Mouse (Mus musculus) myocyte (in vitro differentiated cells): ENCODE results near the gene Il4i1. TPM values are rescaled to one million over a fixed set of nuclear protein-coding genes. Genes with fewer than 3 reads are reported as not detected.
A peak's percentile ranks its signal among the peaks of the same experiment; 100 is the strongest.

Experiments used
- H3K27me3 ChIP-seq: one replicate; pipeline ENCODE4 v1.6.1; 2011; ENCODE audit not compliant: control insufficient read depth, insufficient read depth, insufficient read length
- H3K36me3 ChIP-seq: one replicate; pipeline ENCODE4 v1.6.1; 2011; ENCODE audit not compliant: control insufficient read depth, insufficient read depth
- H3K4me2 ChIP-seq: one replicate; pipeline ENCODE4 v1.6.1; 2011; ENCODE audit warnings: low read depth, control low read depth
- H3K4me3 ChIP-seq: one replicate; pipeline ENCODE4 v1.5.1; 2011; ENCODE audit warnings: mild to moderate bottlenecking, control low read depth, moderate library complexity
- H3K79me2 ChIP-seq: one replicate; pipeline ENCODE4 v1.6.1; 2011; ENCODE audit not compliant: control insufficient read depth, insufficient read depth
- H3ac ChIP-seq: one replicate; pipeline ENCODE4 v1.6.1; 2011; ENCODE audit not compliant: control insufficient read depth, insufficient read length
- CEBPB ChIP-seq: IDR thresholded peaks from 2 replicates; pipeline ENCODE4 v1.6.1; 2011; ENCODE audit warnings: mild to moderate bottlenecking, moderate library complexity; ENCODE audit not compliant: poor library complexity, insufficient read depth, severe bottlenecking
- E2F4 ChIP-seq: IDR thresholded peaks from one replicate; pipeline ENCODE4 v1.6.1; 2011; ENCODE audit warnings: mild to moderate bottlenecking, control low read depth, moderate library complexity; ENCODE audit not compliant: insufficient read depth
- MAX ChIP-seq: IDR thresholded peaks from one replicate; pipeline ENCODE4 v1.6.1; 2011; ENCODE audit warnings: low read depth, mild to moderate bottlenecking, control low read depth
- MYOD1 ChIP-seq, 3 experiments: IDR thresholded peaks; one replicate each; pipeline ENCODE4 v1.6.1; 2011; ENCODE audit warnings: control low read depth in 2 of 3, low read depth in 2 of 3, mild to moderate bottlenecking in 2 of 3, moderate library complexity in 1 of 3; ENCODE audit not compliant: insufficient read length in 2 of 3, control insufficient read depth in 1 of 3
- MYOG ChIP-seq, 3 experiments: IDR thresholded peaks; one replicate each; pipeline ENCODE4 v1.6.1; 2011; ENCODE audit warnings: control low read depth in 2 of 3, low read depth in 2 of 3, mild to moderate bottlenecking in 2 of 3; ENCODE audit not compliant: insufficient read length in 2 of 3, control insufficient read depth in 1 of 3, insufficient read depth in 1 of 3
- POLR2A ChIP-seq: IDR thresholded peaks from one replicate; pipeline ENCODE4 v1.6.1; 2011; ENCODE audit warnings: low read depth, mild to moderate bottlenecking, control low read depth, moderate library complexity; ENCODE audit not compliant: insufficient read length
- POLR2AphosphoS2 ChIP-seq: IDR thresholded peaks from one replicate; pipeline ENCODE4 v1.6.1; 2011; ENCODE audit warnings: low read depth, control low read depth; ENCODE audit not compliant: insufficient read length
- REST ChIP-seq: IDR thresholded peaks from one replicate; pipeline ENCODE4 v1.6.1; 2011; ENCODE audit warnings: mild to moderate bottlenecking, control low read depth, moderate library complexity; ENCODE audit not compliant: insufficient read depth, insufficient read length
- SRF ChIP-seq: IDR thresholded peaks from one replicate; pipeline ENCODE4 v1.6.1; 2011; ENCODE audit warnings: low read depth; ENCODE audit not compliant: control insufficient read depth, insufficient read length
- TCF12 ChIP-seq: IDR thresholded peaks from one replicate; pipeline ENCODE4 v1.6.1; 2011; ENCODE audit warnings: mild to moderate bottlenecking, control low read depth; ENCODE audit not compliant: poor library complexity, insufficient read depth, severe bottlenecking
- TCF3 ChIP-seq: IDR thresholded peaks from one replicate; pipeline ENCODE4 v1.6.1; 2011; ENCODE audit warnings: low read depth, control low read depth; ENCODE audit not compliant: insufficient read length
- USF1 ChIP-seq: IDR thresholded peaks from one replicate; pipeline ENCODE4 v1.6.1; 2011; ENCODE audit warnings: low read depth, mild to moderate bottlenecking, control low read depth, moderate library complexity
- polyA plus RNA-seq: library from polyadenylated mRNA; unstranded; fragments of >200 nt; fragmentation: generic; extraction: Trizol; gene quantifications from one replicate; pipeline ENCODE4 v1.2.1, GENCODE M21; 2012; ENCODE audit warnings: missing spikeins

Il4i1 gene
- polyA plus RNA-seq, 1 experiment = 1.9 TPM

GRCm38 (mm10) chr7:44823409-44823808 lies 7.2 kb downstream of the Il4i1 start:
- H3K79me2 ChIP-seq = peaks cover 100% of the 10 kb centered on the region
- H3K4me3 ChIP-seq = no peak overlapping the region
- peak overlapping the region; percentile 51 for H3K4me2 ChIP-seq
- no peak for TF ChIP-seq E2F4
- TF ChIP-seq TCF3 = no peak
- TF ChIP-seq MYOG (IDR thresholded peaks at IDR 0.05; ENCODE audit: control insufficient read depth in 1 of 3, insufficient read depth in 1 of 3, insufficient read length in 2 of 3, low read depth in 2 of 3) = no peak
- no peak for TF ChIP-seq SRF
- TF ChIP-seq POLR2A = no peak
- no peak for TF ChIP-seq POLR2AphosphoS2
- TF ChIP-seq MAX = no peak
- TF ChIP-seq USF1 = no peak
- no peak for TF ChIP-seq CEBPB
- no peak for TF ChIP-seq MYOD1 (IDR thresholded peaks at IDR 0.05; ENCODE audit: control insufficient read depth in 1 of 3, insufficient read length in 2 of 3, low read depth in 2 of 3)
- TF ChIP-seq REST = no peak
- TF ChIP-seq TCF12 = no peak
- H3K27me3 ChIP-seq = no peaks in the 10 kb centered on the region
- H3K36me3 ChIP-seq = no peaks in the 10 kb centered on the region
- no peak overlapping the region for H3ac ChIP-seq

GRCm38 (mm10) chr7:44824872-44825271 lies 8.7 kb downstream of the Il4i1 start:
- Histone ChIP-seq H3ac (no peak overlapping the region), H3K4me2 (peak overlapping the region; percentile 51), H3K27me3 (no peaks in the 10 kb centered on the region), H3K36me3 (peaks cover 7% of the 10 kb centered on the region), H3K4me3 (no peak overlapping the region), H3K79me2 (peaks cover 91% of the 10 kb centered on the region)
- TF ChIP-seq TCF12 (no peak), USF1 (no peak), E2F4 (no peak), POLR2A (no peak), REST (no peak), POLR2AphosphoS2 (no peak), SRF (no peak), CEBPB (no peak), MYOG (IDR thresholded peaks at IDR 0.05; ENCODE audit: control insufficient read depth in 1 of 3, insufficient read depth in 1 of 3, insufficient read length in 2 of 3, low read depth in 2 of 3) (no peak), MAX (no peak), TCF3 (no peak), MYOD1 (IDR thresholded peaks at IDR 0.05; ENCODE audit: control insufficient read depth in 1 of 3, insufficient read length in 2 of 3, low read depth in 2 of 3) (no peak)

GRCm38 (mm10) chr7:44826771-44827170 lies 10.6 kb downstream of the Il4i1 start:
- Histone ChIP-seq H3K36me3 (peaks cover 24% of the 10 kb centered on the region), H3K4me3 (no peak overlapping the region), H3K79me2 (peaks cover 88% of the 10 kb centered on the region), H3ac (no peak overlapping the region), H3K27me3 (no peaks in the 10 kb centered on the region), H3K4me2 (peak overlapping the region; percentile 47)
- TF ChIP-seq CEBPB (0 out of 2 replicates have a peak, but pooled peaks have one; percentile 28), SRF (no peak)

- Histone ChIP-seq H3K4me2 (no peak overlapping the region), H3K79me2 (peaks cover 69% of the 10 kb centered on the region), H3ac (no peak overlapping the region), H3K36me3 (peaks cover 26% of the 10 kb centered on the region), H3K27me3 (no peaks in the 10 kb centered on the region), H3K4me3 (no peak overlapping the region)
- TF ChIP-seq MYOG (IDR thresholded peaks at IDR 0.05; ENCODE audit: control insufficient read depth in 1 of 3, insufficient read depth in 1 of 3, insufficient read length in 2 of 3, low read depth in 2 of 3) (peak in 2 of 3 experiments; percentile 9 to 48), TCF3 (no peak), MYOD1 (IDR thresholded peaks at IDR 0.05; ENCODE audit: control insufficient read depth in 1 of 3, insufficient read length in 2 of 3, low read depth in 2 of 3) (peak in 1 of 3 experiments; percentile 60), USF1 (no peak), MAX (no peak)
Observed at GRCm38 (mm10) chr7:44828706-44829105, 12.5 kb downstream of the Il4i1 start.

- TF ChIP-seq TCF12 (no peak), MYOD1 (IDR thresholded peaks at IDR 0.05; ENCODE audit: control insufficient read depth in 1 of 3, insufficient read length in 2 of 3, low read depth in 2 of 3) (no peak), POLR2AphosphoS2 (no peak), MAX (no peak), TCF3 (no peak), USF1 (no peak), E2F4 (no peak), MYOG (IDR thresholded peaks at IDR 0.05; ENCODE audit: control insufficient read depth in 1 of 3, insufficient read depth in 1 of 3, insufficient read length in 2 of 3, low read depth in 2 of 3) (no peak), POLR2A (no peak), SRF (no peak), CEBPB (no peak), REST (no peak)
- peaks cover 26% of the 10 kb centered on the region for H3K36me3 ChIP-seq
- H3K27me3 ChIP-seq = no peaks in the 10 kb centered on the region
- no peak overlapping the region for H3K4me3 ChIP-seq
- H3ac ChIP-seq = no peak overlapping the region
- no peak overlapping the region for H3K4me2 ChIP-seq
- H3K79me2 ChIP-seq = peaks cover 28% of the 10 kb centered on the region
Observed at GRCm38 (mm10) chr7:44832763-44833162, 16.6 kb downstream of the Il4i1 start.
